Mouse (Mus musculus) adrenal gland, postnatal 14 days (tissue): ENCODE measurements around the gene Plppr5. TPM values are rescaled to one million over a fixed set of nuclear protein-coding genes. Genes with fewer than 3 reads are reported as not detected.
A peak's percentile ranks its signal among the peaks of the same experiment; 100 is the strongest.

Source experiments
- DNase-seq: peaks from one replicate; pipeline ENCODE4 v3.0.0; 2021; ENCODE audit warnings: mixed read lengths
- long read RNA-seq, 2 experiments: library from polyadenylated mRNA; stranded (forward); transcript quantifications; one replicate each; pipeline ENCODE4 v2.0.0; 2021
- total RNA-seq: library from RNA; stranded (reverse); gene quantifications from 2 replicates; pipeline ENCODE4 v1.2.3, GENCODE M21; 2021

The Plppr5 gene
- total RNA-seq: 0.41 and 0.86 TPM in 2 replicates
- long read RNA-seq, experiment 1, full-length matches to known transcripts: 3 of 3 reads
- long read RNA-seq, experiment 1, partial matches to known transcripts: 0 of 3 reads
- long read RNA-seq, experiment 1, other reads (novel, unspliced or antisense): 0 of 3 reads
- long read RNA-seq, experiment 2: 0 reads

DNA sequence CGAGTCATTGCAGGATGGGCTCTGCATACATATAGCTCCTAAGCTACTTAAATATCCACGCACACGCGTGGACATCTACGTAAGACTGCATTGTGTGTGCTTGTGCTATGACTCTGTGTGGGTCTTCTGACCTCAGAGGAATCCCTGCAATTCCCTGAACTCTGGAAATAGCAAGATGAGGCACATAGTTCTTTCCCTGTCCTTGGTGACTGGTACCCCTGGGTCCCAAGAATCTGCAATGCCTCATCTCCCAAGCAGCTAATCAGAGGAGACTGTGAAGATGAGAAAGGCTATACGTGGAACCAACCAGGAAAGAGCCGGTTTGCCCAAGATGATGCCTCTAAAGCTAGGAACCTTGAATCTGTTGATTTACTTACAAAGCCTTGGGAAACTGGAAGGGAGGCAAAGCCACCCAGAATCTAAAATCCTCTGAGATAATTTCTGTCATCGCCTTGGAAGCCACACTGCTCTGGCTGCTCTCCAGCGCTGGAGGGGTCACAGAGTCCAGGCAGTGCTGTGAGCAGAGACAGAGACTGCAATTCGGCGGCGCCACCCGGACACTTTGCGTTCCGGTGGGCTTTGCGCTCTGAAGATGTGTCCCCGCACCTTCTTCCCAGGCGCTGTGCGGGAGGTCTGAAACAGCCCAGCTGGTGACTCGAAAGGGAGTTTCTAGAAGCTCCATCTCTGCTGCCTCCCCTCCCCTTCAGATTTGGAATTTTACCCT is at the start of gene Plppr5:
Gene Plppr5, plus strand, starts transcription at position 308 of the 724 bp plus-strand sequence.
- DNase-seq: peak; percentile 42

DNA sequence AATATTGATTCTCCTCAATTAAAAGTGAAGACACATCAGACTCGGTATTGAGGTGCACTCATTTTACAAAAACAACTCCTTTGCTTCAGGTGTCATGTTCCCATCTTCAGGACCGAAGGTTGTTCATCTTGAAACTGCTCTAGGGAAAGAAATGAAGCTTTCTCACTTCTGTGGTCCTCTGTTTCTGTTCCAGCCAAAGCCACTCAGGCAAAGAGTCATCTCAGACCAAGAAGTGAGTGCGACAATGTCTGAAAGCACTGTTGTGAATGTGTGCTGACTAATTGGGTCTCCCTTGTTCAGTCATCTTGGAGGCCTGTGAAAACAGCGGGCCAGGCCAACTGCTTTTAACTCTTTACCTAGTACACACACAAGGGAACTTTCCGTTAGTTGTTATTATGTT is 24.7 kb upstream of the Plppr5 start:
- DNase-seq: no peak

DNA sequence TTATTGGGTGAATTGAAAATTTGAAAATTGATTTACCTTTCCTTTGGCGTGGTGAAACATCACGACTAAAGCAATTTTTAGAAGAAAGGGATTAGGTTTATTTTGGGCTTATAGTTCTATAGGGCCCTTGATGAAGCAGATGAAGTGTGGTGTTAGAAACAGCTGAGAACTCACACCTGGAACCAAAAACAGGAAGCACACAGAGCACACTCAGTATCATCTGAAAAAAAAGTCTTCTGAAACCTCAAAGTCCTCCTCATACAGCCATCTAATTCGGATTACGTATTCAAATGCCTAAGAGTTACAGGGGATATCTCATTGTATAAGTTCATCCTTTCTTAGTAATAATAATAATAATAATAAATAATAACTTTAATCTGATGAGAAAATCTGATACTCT is 24.1 kb upstream of the Plppr5 start:
- no peak for DNase-seq

DNA sequence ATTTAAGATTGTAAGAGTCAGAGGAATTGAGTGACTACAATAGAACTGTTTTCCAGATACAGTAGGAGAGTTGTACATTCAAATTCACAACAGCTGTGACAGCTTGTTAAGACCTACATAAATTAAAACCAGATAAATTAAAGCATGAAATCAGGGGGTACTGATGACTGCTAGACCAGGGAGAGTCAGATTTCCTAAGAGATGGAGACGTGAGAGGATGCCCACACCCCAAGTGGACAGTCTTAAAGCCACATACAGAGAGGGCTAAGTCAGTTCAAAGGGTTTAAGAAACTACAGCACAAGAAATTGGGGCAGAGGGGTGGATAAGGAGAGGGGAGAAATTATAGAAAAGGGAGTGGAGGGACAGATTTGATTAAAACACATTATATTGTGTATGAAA is 17.7 kb upstream of the Plppr5 start:
- DNase-seq: no peak

DNA sequence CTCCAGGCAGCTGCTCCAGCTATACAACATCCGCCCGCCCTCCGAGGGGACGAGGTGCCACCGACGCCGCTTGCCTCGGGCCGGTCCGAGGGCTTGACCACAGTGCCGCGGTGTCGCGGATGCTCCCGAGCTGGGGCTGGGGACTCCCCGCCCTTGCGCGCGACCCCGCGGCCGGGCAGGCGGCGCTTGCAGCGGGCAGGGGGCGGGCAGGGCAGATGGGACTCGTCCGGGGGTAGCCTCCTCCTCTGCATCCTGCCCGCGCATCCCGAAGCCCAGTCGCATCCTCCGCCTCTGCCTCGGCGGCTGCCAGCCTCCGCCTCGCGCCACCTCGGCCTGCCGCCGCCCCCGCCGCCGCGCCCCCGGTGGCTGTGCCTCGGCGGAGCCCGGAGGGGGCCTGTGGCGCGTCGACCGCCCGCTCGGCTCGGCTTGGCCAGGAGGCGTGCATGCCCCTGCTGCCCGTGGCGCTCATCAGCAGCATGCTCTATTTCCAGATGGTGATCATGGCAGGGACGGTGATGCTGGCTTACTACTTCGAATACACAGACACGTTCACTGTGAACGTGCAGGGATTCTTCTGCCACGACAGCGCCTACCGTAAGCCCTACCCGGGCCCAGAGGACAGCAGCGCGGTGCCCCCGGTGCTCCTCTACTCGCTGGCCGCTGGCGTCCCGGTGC is 754 bp downstream of the Plppr5 start:
- peak; percentile 26 for DNase-seq

DNA sequence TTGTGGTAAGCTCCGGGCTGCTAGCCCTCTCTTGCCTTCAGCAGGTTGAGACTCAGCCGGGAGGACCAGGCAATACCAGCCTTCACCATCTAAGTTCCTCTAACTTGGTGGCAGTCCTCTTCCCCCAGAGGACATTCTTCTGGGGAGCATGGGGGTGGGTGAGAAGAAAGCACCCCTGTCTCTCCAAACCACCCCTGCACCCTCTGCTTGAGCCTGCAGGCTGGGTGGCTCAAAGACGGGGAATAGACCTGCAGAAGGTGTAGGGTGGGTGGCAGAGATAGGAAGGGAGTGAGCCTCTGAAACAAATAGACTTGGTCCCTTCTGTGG is 1.3 kb downstream of the Plppr5 start:
- no peak for DNase-seq

DNA sequence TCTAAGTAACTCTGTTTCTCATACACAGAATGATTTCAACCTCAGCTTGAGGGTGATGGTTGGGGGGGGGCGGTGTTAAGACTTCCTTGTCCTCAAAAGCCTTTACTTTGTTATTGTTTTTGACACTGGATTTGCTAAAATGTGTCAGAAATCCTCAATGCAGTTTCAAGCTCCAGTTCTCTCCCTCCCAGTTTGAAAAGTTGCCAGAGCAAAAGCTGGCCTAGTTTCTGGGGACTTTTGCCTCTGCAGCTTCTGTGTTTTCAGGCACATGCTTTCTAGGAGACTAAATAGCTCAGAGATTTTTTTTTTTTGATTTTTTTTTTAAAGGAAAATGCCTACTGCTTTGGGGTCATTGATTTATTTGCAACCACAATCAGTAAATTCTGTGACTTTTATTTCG is 2.7 kb downstream of the Plppr5 start:
- DNase-seq: no peak

DNA sequence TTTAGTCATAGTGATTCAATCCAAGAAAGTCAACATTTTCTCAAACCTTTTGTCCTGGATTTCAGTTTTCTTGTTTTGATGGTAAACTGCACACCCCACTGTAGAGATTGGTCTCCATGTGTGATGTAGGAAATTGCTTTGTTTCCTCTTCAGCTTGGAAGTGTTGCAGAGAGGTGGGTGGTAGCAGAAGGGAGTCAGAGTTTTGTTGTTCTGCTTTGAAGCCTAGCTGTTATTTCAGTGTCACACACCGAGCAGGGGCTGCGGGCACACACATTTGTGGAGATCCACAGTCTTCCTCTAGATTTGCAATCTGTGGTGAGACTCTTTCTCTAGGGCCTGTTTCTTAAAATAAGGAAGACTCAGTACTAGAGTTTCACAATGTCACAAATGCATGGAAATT is 8.0 kb downstream of the Plppr5 start:
- no peak for DNase-seq

DNA sequence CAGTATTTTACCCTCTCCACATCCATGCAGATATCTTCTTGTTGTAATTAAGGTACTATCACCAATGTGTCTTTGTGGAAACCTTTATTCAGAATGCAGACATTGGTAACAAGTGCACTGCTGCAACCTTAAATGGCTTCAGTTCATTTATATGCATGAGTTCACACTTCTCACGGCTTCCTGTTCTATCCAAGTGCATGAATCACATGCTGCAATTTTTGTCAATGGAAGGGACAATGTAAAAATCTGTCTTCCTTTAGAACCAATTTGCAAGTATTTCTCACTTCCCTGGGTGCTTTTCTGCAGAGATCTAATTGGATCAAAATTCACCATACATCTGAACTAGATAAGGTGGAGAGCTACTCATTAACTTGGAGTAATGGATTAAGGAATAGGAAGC is 27.8 kb downstream of the Plppr5 start:
- no peak for DNase-seq

DNA sequence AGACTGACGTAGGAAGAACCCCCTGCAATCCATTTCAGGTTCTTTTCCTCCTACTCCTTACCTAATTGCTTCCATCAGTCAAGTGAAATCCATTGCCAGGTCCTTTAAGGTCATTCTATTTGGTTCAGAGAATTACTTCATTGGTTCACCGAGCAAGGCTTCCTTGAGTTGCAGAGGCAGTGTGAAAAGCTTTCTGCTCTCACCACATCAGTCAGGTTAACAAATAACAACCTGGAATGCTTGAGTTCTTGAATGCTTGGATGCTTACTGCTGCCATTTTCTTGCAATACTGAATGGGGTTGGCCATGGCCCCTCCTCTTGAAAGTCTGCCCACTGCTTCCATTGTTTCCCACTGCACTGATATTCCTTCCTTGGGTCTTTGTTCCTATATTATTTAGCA is 28.8 kb downstream of the Plppr5 start:
- no peak for DNase-seq

DNA sequence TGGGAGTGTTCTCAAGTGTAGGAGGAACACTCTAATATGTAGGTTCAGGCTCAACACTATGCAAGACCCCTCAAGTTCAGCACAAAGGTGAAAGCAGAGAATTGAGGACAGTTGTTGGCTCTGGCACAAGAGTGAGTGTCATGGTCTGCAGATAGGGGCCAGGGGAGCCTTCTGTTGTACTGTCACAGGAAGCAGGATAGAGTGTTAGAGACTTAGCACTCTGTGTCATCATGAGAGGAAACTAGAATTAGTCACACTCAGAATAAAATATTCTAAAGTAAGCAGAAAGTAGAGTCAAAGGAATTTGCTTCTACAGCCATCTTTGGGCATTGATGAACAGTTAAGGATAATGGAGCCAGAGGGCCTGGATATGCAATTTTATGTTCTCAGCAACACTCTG is 31.7 kb downstream of the Plppr5 start:
- no peak for DNase-seq

DNA sequence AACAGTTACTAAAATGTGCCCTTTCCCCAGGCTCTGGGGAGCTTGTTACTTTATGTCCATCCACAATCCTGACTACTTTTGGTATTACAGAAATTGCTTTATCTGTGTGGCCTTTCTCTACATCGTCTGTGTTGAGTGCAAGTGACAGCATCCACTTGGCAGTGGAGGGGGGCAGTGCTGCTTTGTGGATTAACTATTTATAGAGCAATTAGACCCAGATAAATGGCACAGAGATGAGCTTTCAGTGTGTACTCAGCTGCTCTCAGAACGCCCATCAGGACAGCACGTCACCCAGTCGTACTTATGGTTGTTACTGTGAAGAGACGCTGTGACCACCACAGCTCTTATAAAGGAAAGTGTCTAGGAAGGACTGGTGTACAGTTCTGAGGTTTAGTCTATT is 36.8 kb downstream of the Plppr5 start:
- DNase-seq: no peak

DNA sequence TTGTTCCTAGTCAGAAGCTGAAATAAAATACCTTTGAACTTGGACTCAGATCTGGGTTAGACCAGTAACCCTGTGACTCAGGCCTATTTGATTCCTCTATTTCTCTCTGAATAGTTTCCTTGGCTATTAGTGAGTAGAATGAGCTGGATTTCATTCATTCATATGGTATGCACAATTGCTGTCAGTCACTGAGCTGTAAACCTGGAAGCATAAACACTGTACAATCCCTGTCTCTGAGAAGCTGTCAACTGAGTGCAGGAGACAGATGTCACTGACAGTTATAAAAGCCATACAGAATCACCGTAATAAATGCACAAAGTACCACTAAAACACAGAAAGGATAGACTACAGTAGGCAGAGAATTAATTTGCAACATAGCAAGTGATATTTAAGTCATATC is 40.2 kb downstream of the Plppr5 start:
- DNase-seq: no peak

DNA sequence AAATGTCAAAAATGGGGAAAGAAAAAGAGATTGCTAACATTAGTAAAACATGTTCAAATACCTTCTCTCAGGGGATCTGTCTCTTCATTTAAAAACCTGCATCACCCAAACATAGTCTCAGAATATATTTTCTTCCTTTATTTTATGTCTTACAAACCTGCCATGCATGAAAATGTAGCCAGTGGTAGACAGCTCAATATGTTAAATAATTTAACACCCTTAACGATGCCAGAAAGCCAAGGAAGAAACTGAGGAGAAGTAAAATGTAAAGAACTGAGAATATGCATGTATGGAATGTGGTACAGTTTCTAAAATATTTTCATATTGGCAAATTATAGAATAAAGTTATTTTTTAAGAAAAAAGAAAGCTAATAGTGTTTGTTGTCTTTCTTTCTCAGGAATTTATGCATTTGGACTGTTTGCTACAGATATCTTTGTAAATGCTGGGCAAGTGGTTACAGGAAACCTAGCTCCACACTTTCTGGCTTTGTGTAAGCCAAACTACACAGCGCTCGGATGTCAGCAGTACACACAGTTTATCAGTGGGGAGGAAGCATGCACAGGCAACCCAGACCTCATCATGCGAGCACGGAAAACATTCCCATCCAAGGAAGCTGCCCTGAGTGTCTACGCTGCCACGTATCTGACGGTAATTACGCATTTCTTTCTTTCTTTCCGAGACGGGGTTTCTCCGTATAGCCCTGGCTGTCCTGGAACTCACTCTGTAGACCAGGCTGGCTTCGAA is 50.8 kb downstream of the Plppr5 start:
- no peak for DNase-seq

DNA sequence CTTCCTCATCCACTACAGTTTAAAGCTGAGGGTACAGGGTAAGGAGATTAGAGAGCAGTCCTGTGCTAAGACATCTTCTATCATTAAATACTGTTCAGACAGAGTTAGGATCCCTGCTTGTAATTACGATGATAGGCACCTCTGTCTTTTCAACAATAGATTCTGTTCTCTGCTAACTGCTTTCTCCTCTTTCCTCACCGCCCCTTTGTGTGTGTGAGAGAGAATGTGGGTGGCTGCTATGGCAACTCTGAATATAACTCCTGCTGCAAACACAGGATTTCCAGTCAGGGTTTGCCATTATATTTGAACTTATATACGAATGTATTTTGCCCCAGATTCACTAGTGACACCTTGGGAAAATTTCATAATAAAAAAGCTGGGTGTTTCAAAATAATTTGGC is 54.2 kb downstream of the Plppr5 start:
- no peak for DNase-seq

DNA sequence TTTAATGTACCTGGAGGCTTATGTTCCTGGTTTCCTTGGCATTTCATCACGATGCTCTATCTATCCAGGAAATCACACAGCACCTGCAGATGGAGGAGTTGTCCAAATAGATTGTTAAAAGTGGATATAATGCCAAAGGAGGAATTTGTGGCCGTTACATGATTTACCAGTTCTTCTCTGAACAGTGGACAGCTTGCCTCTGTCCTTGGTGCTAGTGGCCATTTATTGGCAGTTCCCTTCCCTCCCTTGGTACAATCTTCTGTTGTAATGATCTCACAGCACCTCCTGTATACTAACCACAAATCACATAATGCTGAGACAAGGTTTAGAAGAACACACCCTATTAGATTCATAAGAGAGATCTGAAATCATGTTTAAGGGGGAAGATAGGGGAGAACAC is 55.7 kb downstream of the Plppr5 start:
- peak; percentile 6 for DNase-seq

DNA sequence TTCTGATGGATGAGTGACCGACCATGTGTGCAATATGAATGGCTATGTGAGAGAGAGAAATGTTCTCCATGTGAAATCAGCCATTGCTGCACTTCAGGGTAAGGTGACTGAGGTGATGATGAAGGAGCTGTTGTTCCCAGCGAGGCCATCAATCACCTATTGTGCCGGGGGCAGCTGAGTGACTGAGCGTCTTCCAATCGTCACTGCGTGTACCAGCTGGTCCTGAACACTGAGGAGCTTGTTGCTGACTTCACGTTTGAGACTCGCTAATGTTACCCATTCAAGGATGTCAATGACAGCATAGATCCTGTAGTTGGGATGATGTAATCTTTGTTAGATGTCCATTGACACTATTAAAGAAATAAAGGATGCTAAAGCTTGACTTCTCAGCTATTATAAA is 74.0 kb downstream of the Plppr5 start:
- no peak for DNase-seq

DNA sequence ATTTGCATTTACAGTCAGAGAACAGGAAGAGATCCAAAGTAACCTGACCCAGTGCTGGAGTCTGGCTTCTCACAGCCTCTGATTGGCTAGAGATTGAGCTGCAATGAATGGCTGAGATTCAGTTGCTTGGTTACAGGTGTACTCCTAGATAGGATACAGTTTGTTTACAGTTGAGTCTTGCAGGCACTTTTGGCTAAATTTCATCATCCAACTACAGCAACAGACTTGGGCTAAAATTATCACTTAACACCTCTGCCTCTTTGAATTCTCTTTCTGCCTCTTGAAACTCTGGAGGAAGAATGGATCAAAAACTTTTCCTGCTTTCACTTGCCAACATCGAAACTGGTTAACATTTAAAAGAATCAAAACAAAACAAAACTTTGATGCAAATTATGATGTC is 89.7 kb downstream of the Plppr5 start:
- no peak for DNase-seq

DNA sequence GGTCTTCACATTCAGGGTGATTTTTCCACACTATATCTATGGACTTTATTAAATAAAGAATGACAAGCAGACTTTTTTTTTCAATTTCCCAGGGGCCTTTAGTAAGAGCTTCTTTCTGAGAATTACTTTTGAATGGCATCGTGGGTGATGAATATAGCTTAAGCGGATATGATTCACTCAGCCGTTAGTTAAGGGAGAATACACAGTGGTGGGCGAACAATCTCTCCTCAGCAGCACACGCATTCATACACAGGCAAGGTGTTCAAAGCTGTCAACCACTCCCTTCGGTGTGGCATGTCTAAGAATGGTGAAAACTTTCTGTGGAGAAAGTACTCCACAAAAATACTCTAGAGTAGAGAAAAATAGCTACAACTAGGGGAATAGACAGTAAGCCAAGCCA is 104.6 kb downstream of the Plppr5 start:
- no peak for DNase-seq

DNA sequence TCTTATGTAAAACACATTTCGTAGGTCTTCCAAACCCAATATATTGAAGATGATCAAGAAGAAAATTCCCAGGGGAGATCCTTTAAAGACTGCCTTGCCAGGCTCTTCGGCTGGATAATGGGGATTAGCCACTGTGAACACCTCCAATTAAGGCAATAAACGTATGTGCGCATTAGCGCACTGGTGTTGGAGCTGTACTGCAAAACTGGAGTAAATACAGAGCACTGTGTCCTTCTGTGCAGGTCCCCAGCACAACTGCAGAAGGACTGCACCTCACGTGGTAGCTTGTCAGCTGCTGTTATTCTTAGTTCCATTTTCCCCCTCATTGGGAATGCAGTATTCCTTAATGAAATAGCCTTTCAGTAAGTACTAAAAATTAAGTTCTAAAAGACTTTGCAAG is 110.0 kb downstream of the Plppr5 start:
- no peak for DNase-seq

DNA sequence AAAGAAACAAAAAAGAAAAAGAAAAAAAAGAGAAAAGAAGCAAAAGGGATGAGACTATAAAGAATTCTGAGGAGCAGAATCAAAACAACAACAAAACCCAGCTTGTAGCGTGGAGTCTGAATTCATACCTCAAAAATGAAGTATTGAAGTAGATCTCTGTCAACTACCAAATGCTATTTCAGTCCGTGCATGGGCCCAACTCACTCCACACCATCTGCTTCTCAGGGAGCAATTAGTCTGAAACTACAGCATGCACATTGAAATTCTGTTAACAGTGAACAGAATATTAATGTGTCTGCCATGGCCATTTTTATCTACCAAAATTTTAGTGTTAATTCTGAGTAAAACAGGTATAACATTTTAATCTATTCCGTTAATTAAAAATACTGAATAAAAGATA is 111.4 kb downstream of the Plppr5 start:
- DNase-seq: no peak

DNA sequence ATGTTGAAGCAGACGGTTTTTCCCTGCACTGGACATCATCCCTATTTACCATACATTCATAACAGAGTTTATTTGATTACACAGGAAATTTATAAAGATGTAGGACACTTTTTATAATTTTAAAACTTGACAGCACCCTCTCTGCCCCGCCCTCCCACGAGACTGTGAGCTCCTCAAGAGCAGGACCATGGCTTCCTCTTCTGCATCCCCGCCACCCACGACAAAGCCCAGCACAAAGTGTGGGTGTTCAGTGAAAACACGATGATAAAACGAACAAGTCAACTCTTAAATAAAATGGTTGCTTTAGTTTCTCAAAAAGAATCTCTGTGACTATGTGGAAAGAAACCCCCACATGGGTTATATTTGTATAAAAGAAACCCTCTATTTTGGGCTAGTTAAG is 112.0 kb downstream of the Plppr5 start:
- no peak for DNase-seq

DNA sequence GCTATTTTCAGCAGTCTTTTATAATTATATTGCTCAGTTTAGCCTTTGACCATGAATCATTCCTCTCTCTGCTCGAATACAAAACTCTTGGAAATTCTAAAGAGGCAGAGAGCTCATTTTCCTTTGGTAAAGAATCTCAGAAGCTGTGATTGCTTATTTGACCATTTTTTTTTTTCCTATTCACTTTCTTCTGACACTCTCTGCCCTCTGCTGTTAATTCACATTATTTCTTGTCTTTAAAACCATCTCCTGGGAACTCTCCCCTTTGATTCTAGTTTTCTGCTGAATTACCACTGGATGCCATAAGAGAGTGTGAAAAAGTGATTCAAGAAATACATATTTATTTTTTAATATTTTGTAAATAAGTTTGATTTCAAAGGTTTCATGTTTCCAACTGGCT is 120.1 kb downstream of the Plppr5 start:
- no peak for DNase-seq
